Mouse (Mus musculus) E14TG2a.4 (cell line): ENCODE results near the gene Fxyd4.

Experiments used
- CTCF ChIP-seq: conservative IDR thresholded peaks from 2 replicates; pipeline ENCODE4 v1.5.1; 2014; ENCODE audit warnings: low read length
- NANOG ChIP-seq: IDR thresholded peaks from 2 replicates; pipeline ENCODE4 v1.6.1; 2014; ENCODE audit warnings: borderline replicate concordance, low read length, mixed read lengths
- POU5F1 ChIP-seq: IDR thresholded peaks from 2 replicates; pipeline ENCODE4 v1.6.1; 2014; ENCODE audit warnings: low read length, borderline replicate concordance

DNA sequence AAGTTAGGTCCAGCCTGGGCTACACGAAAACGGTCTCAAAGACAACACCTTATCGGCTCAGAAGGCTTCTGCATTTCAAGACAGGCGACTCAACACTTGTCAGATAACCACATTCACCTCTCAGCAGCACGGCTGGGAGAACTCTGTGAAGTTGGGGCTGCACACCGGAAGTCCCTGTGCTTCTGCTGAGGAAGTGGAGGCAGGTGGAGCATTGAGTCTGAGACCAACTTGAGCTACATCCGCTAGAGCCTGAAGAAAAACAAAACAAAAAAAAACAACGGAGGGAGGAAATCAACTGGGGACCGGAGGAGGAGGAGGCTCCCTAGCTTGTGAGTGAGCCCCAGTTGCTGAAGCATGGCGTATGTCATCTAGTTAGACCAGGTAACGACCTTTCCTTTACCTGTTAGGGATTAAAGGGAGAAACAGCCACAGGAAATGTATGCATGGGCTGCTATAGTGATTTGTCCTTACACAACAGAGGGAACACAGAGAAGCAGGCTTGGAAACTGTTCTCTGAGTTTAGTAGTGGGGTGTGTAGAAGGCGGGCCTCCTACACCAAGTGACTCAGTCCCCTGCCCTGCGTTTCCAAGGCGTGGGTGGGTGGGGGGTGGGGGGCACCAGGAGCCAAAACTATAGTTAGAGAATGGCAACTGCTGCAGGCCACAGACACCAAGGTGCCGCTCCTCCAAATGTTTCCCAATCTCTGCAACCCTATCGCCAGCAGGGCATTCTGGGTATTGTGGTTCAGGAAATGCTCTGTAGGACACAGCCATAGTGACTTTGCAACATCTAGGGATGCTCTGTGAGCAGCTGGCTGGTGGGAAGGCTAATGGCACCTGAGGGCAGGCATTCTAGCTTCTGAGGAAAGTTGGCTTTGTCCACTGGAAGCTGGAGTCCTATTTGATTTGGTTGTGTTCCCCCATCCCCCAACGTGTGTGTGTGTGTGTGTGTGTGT, 37.1 kb downstream of the Fxyd4 start, which contains the start of gene Hnrnpf:
- TF ChIP-seq CTCF (no peak), NANOG (no peak), POU5F1 (no peak)
